Mouse (Mus musculus): ENCODE measurements around the gene Nrcam.

Gene Nrcam

GRCm38 (mm10) chr12:44357881-44358280, 29.2 kb downstream of the Nrcam start:
- CTCF ChIA-PET: no interaction called here

- CTCF ChIA-PET: no interaction called here
These were observed 42.5 kb downstream of the Nrcam start for GRCm38 (mm10) chr12:44371076-44371710.

GRCm38 (mm10) chr12:44375956-44376355, 47.3 kb downstream of the Nrcam start:
- CTCF ChIA-PET: no interaction called here

GRCm38 (mm10) chr12:44378431-44379161, 49.9 kb downstream of the Nrcam start:
- CTCF ChIA-PET: no interaction called here

GRCm38 (mm10) chr12:44380805-44381204, 52.1 kb downstream of the Nrcam start:
- CTCF ChIA-PET: no interaction called here

GRCm38 (mm10) chr12:44386398-44386797, 57.7 kb downstream of the Nrcam start:
- CTCF ChIA-PET: no interaction called here

GRCm38 (mm10) chr12:44388220-44388619, 59.5 kb downstream of the Nrcam start:
- CTCF ChIA-PET: no interaction called here

- CTCF ChIA-PET: no interaction called here
These were observed 61.9 kb downstream of the Nrcam start for GRCm38 (mm10) chr12:44390391-44391137.

GRCm38 (mm10) chr12:44394901-44395300, 66.2 kb downstream of the Nrcam start:
- CTCF ChIA-PET: no interaction called here

GRCm38 (mm10) chr12:44397782-44398181, 69.1 kb downstream of the Nrcam start:
- CTCF ChIA-PET: interaction anchor here (0.7 kb wide), 1 partner anchor 101 kb away, joined by 5 read pairs; no protein-coding TSS in a partner anchor

- CTCF ChIA-PET: no interaction called here
These were observed 73.4 kb downstream of the Nrcam start for GRCm38 (mm10) chr12:44402134-44402533.

GRCm38 (mm10) chr12:44403270-44403669, 74.6 kb downstream of the Nrcam start:
- CTCF ChIA-PET: no interaction called here

- CTCF ChIA-PET: no interaction called here
These were observed 75.2 kb downstream of the Nrcam start for GRCm38 (mm10) chr12:44403731-44404424.

GRCm38 (mm10) chr12:44409786-44410185, 81.1 kb downstream of the Nrcam start:
- CTCF ChIA-PET: no interaction called here

GRCm38 (mm10) chr12:44411031-44411430, 82.3 kb downstream of the Nrcam start:
- CTCF ChIA-PET: no interaction called here

GRCm38 (mm10) chr12:44422154-44422866, 93.6 kb downstream of the Nrcam start:
- CTCF ChIA-PET: no interaction called here

GRCm38 (mm10) chr12:44422867-44423255, 94.2 kb downstream of the Nrcam start:
- CTCF ChIA-PET: interaction anchor here (0.7 kb wide), 1 partner anchor 37 kb away, joined by 4 read pairs; no protein-coding TSS in a partner anchor

- CTCF ChIA-PET: no interaction called here
These were observed 95.3 kb downstream of the Nrcam start for GRCm38 (mm10) chr12:44424011-44424410.

- CTCF ChIA-PET: no interaction called here
These were observed 96.4 kb downstream of the Nrcam start for GRCm38 (mm10) chr12:44425040-44425439.

GRCm38 (mm10) chr12:44430335-44430734, 101.7 kb downstream of the Nrcam start:
- CTCF ChIA-PET: no interaction called here

GRCm38 (mm10) chr12:44430996-44431395, 102.3 kb downstream of the Nrcam start:
- CTCF ChIA-PET: no interaction called here

- CTCF ChIA-PET: no interaction called here
These were observed 104.0 kb downstream of the Nrcam start for GRCm38 (mm10) chr12:44432727-44433126.
